23 mouse cellular contexts compared by ENCODE assay signal in genomic region chr15:31008594-31008993, GRCm38 (mm10).
"Had no signal": no experiment of that assay in that cellular context is flagged by ENCODE, and none has a peak within 500 bp of the region (broad histone marks: within the 10 kb centered on the region; RNA-seq: fewer than 3 reads in every experiment).

No protein-coding gene starts in this region.

- H3K4me3 ChIP-seq: heart, embryonic 10.5 days; heart, embryonic 12.5 days; hindbrain, embryonic 13.5 days; hindbrain, embryonic 15.5 days; kidney, embryonic 15.5 days; limb, embryonic 13.5 days; limb, embryonic 15.5 days; liver, embryonic 12.5 days had no signal

- H3K4me2 ChIP-seq: heart, embryonic 12.5 days; hindbrain, embryonic 13.5 days; hindbrain, embryonic 15.5 days; kidney, embryonic 15.5 days; limb, embryonic 13.5 days; limb, embryonic 15.5 days; liver, embryonic 12.5 days had no signal

- H3K36me3 ChIP-seq: heart, embryonic 10.5 days; heart, embryonic 12.5 days; kidney, embryonic 15.5 days; limb, embryonic 13.5 days; limb, embryonic 15.5 days; liver, embryonic 12.5 days had no signal

- H3K27ac ChIP-seq: heart, embryonic 10.5 days; hindbrain, embryonic 13.5 days; hindbrain, embryonic 15.5 days; hindbrain, postnatal 0 days; kidney, embryonic 15.5 days; limb, embryonic 13.5 days; limb, embryonic 15.5 days; liver, embryonic 12.5 days had no signal

- H3K9ac ChIP-seq: heart, embryonic 12.5 days; hindbrain, embryonic 13.5 days; hindbrain, embryonic 15.5 days; kidney, embryonic 15.5 days; limb, embryonic 13.5 days; limb, embryonic 15.5 days; liver, embryonic 12.5 days had no signal

- H3K9me3 ChIP-seq: heart, embryonic 10.5 days; heart, embryonic 12.5 days; hindbrain, embryonic 13.5 days; hindbrain, embryonic 15.5 days; kidney, embryonic 15.5 days; limb, embryonic 13.5 days; limb, embryonic 15.5 days; liver, embryonic 12.5 days had no signal

- DNase-seq: gastrocnemius, postnatal 14 days; gastrocnemius, postnatal 36 days; heart, adult 18-20 months; heart, postnatal 10 days; heart, postnatal 36 days; kidney, adult 11 months; kidney, adult 2 months; kidney, adult 9 months; kidney, postnatal 14 days; kidney, postnatal 36 days; layer of hippocampus, adult 9-11 months; layer of hippocampus, postnatal 36 days; left cerebral cortex, postnatal 4 days had no signal

- ATAC-seq: hindbrain, postnatal 0 days; intestine, embryonic 16.5 days; liver, embryonic 12.5 days had no signal

- H3K27me3 ChIP-seq: heart, embryonic 12.5 days; hindbrain, embryonic 13.5 days; hindbrain, embryonic 15.5 days; kidney, embryonic 15.5 days; limb, embryonic 15.5 days; liver, embryonic 12.5 days had no signal

- H3K4me1 ChIP-seq: heart, embryonic 10.5 days; heart, embryonic 12.5 days; limb, embryonic 15.5 days; liver, embryonic 12.5 days had no signal
